Mouse (Mus musculus) ES-Bruce4 (cell line): ENCODE results near the gene Unc119.

Experiments
- CTCF ChIP-seq: IDR thresholded peaks from one replicate; pipeline ENCODE4 v1.8.1; 2011; ENCODE audit warnings: low read depth, low read length
- EP300 ChIP-seq: IDR thresholded peaks from 2 replicates; pipeline ENCODE4 v1.6.1; 2011; ENCODE audit warnings: low read depth, low read length; ENCODE audit not compliant: insufficient read depth
- POLR2A ChIP-seq: IDR thresholded peaks from one replicate; pipeline ENCODE4 v1.8.1; 2011; ENCODE audit warnings: low read length; ENCODE audit not compliant: insufficient read depth

DNA sequence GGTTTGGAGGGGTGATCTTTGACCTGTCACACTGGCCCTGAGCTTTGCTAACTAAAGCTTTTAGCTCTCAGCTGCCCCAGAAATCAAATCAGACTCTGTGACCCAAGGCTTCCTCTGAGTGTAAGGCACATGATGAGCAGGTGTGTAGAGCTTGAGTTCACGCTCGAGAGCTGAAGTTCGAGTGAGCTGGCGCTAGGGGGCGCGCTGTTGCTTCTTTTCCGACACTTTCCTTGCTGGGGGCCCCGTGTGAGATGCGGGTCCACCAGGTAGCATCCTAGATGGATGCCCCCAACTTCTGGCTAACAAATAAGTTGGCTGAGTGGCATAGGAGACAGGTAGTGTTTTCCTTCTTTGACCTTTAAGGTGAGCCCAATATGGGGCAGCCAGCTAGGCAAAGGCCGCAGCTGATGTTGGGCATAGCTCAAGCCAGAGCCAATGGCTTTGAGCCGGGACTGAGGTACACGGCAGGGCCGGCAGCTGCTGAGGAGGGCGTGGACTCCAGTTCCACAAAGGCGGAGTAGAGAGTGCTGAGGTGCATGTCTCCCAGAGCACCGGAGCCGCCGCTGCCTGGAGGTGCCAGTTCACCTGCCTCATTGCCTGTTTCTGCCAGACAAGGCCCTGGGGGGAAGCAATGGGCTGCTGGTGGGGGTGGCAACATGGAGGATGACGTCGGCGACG lies 15.2 kb downstream of the Unc119 start:
- no peak for TF ChIP-seq POLR2A
- 0 out of 2 replicates have a peak, but pooled peaks have one; percentile 16 for TF ChIP-seq EP300
- peak; percentile 91 for TF ChIP-seq CTCF
